Mouse (Mus musculus) ES-Bruce4 (cell line): Measurements from ENCODE around the gene Mad1l1.

Source experiments
- CTCF ChIP-seq: IDR thresholded peaks from one replicate; pipeline ENCODE4 v1.8.1; 2011; ENCODE audit warnings: low read depth, low read length
- POLR2A ChIP-seq: IDR thresholded peaks from one replicate; pipeline ENCODE4 v1.8.1; 2011; ENCODE audit warnings: low read length; ENCODE audit not compliant: insufficient read depth

GRCm38 (mm10) chr5:139965596-139965995, 355.8 kb downstream of the Mad1l1 start:
- TF ChIP-seq CTCF (no peak), POLR2A (no peak)
